Mouse (Mus musculus): Measurements from ENCODE around the gene Gfod1.

- TF ChIP-seq CTCF (IDR thresholded peaks at IDR 0.05; ENCODE audit: borderline replicate concordance, control insufficient read depth, extremely low read depth, insufficient read depth, low read length, poor library complexity): no peak
- TF ChIP-seq POLR2A (IDR thresholded peaks at IDR 0.05; ENCODE audit: control insufficient read depth, extremely low read depth, insufficient read depth, low read length, poor library complexity): no peak
These were observed 120.5 kb downstream of the Gfod1 start for GRCm38 (mm10) chr13:43183248-43184055.
